Mouse (Mus musculus) forelimb bud, embryonic 11.5 days (tissue): ENCODE data around the gene Gli2.

Source experiments
- DNase-seq: peaks from one replicate; pipeline ENCODE4 v3.0.0-alpha.2; 2012; ENCODE audit warnings: low read depth, low spot score

Gene Gli2

GRCm38 (mm10) chr1:119053402-119053841 lies at the start of gene Gli2:
Gene Gli2, minus strand, starts transcription at chr1:119053619.
- peak; percentile 94 for DNase-seq

GRCm38 (mm10) chr1:119097921-119098521 lies 44.6 kb upstream of the Gli2 start:
- DNase-seq = peak; percentile 14

GRCm38 (mm10) chr1:119093739-119094138 lies 40.3 kb upstream of the Gli2 start:
- peak; percentile 76 for DNase-seq

GRCm38 (mm10) chr1:119089887-119090620 lies 36.6 kb upstream of the Gli2 start:
- no peak for DNase-seq

GRCm38 (mm10) chr1:119087539-119087938 lies 34.1 kb upstream of the Gli2 start:
- DNase-seq = peak; percentile 92

- no peak for DNase-seq
Observed at GRCm38 (mm10) chr1:119085771-119086170, 32.4 kb upstream of the Gli2 start.

- DNase-seq = peak; percentile 88
Observed at GRCm38 (mm10) chr1:119083468-119083921, 30.1 kb upstream of the Gli2 start.

- DNase-seq = peak; percentile 69
Observed at GRCm38 (mm10) chr1:119082231-119082991, 29.0 kb upstream of the Gli2 start.

- no peak for DNase-seq
Observed at GRCm38 (mm10) chr1:119077933-119078332, 24.5 kb upstream of the Gli2 start.

- DNase-seq = no peak
Observed at GRCm38 (mm10) chr1:119076333-119076732, 22.9 kb upstream of the Gli2 start.

- DNase-seq = no peak
Observed at GRCm38 (mm10) chr1:119075916-119076315, 22.5 kb upstream of the Gli2 start.

GRCm38 (mm10) chr1:119075500-119075899 lies 22.1 kb upstream of the Gli2 start:
- DNase-seq = no peak

GRCm38 (mm10) chr1:119074910-119075309 lies 21.5 kb upstream of the Gli2 start:
- DNase-seq = no peak

- no peak for DNase-seq
Observed at GRCm38 (mm10) chr1:119073876-119074275, 20.5 kb upstream of the Gli2 start.

GRCm38 (mm10) chr1:119064892-119065671 lies 11.7 kb upstream of the Gli2 start:
- DNase-seq = no peak

- no peak for DNase-seq
Observed at GRCm38 (mm10) chr1:119056491-119056890, 3.1 kb upstream of the Gli2 start.

GRCm38 (mm10) chr1:119055801-119056200 lies 2.4 kb upstream of the Gli2 start:
- DNase-seq = no peak

- no peak for DNase-seq
Observed at GRCm38 (mm10) chr1:119054468-119054867, 1.0 kb upstream of the Gli2 start.

GRCm38 (mm10) chr1:119053872-119054354 lies 494 bp upstream of the Gli2 start:
- DNase-seq = peak; percentile 87

GRCm38 (mm10) chr1:119052631-119053177 lies 715 bp downstream of the Gli2 start:
- no peak for DNase-seq

- peak; percentile 78 for DNase-seq
Observed at GRCm38 (mm10) chr1:119051938-119052551, 1.4 kb downstream of the Gli2 start.
